Mouse (Mus musculus): ENCODE data around the gene Dhx58. TPM values are rescaled to one million over a fixed set of nuclear protein-coding genes. Genes with fewer than 3 reads are reported as not detected.

The Dhx58 gene
- polyA plus RNA-seq, 1 experiment from 2014 or later, result 1.5 TPM

- under 1% methylated on average over 13 of the region's 13 CpGs for WGBS
Measured at GRCm38 (mm10) chr11:100737105-100737733, 33.1 kb upstream of the Dhx58 start.

GRCm38 (mm10) chr11:100736746-100737080, 32.6 kb upstream of the Dhx58 start:
- ATAC-seq (replicated peaks; ENCODE audit: insufficient number of reproducible peaks, insufficient read depth, low FRiP score, low read depth), result no peak
- H3K27ac ChIP-seq, result 0 out of 2 replicates have a peak overlapping the region, but pooled peaks have one; percentile 75

More at GRCm38 (mm10) chr11:100737105-100737733, 33.1 kb upstream of the Dhx58 start:
- Histone ChIP-seq H3K27ac (peak overlapping the region; percentile 75), H3K9me3 (replicated peaks) (no peaks in the 10 kb centered on the region), H3K4me2 (peak overlapping the region; percentile 86), H3K27me3 (0 out of 2 replicates have a peak, but pooled peaks cover 5% of the 10 kb centered on the region), H3K4me1 (replicated peaks) (peaks cover 31% of the 10 kb centered on the region), H3K36me3 (no peaks in the 10 kb centered on the region; the same call in 1 of the 2 replicates), H3K9ac (peak overlapping the region; percentile 97), H3K4me3 (peak overlapping the region; percentile 98)
- no peak for ATAC-seq (replicated peaks; ENCODE audit: insufficient number of reproducible peaks, insufficient read depth, low FRiP score, low read depth)

GRCm38 (mm10) chr11:100735954-100736745, 32.1 kb upstream of the Dhx58 start:
- H3K27me3 ChIP-seq, result 0 out of 2 replicates have a peak, but pooled peaks cover 5% of the 10 kb centered on the region
- peaks cover 31% of the 10 kb centered on the region for H3K4me1 ChIP-seq (replicated peaks)
- peak overlapping the region; percentile 97 for H3K9ac ChIP-seq
- peak overlapping the region; percentile 38; the same call in 1 of the 2 replicates for H3K27ac ChIP-seq
- peak overlapping the region; percentile 98 for H3K4me3 ChIP-seq
- H3K4me2 ChIP-seq, result peak overlapping the region; percentile 86
- no peaks in the 10 kb centered on the region for H3K9me3 ChIP-seq (replicated peaks)
- ATAC-seq (replicated peaks; ENCODE audit: insufficient number of reproducible peaks, insufficient read depth, low FRiP score, low read depth), result no peak
- no peaks in the 10 kb centered on the region; the same call in 1 of the 2 replicates for H3K36me3 ChIP-seq
- 61% methylated on average over 14 of the region's 14 CpGs for WGBS

More at GRCm38 (mm10) chr11:100736746-100737080, 32.6 kb upstream of the Dhx58 start:
- Histone ChIP-seq H3K27me3 (0 out of 2 replicates have a peak, but pooled peaks cover 5% of the 10 kb centered on the region), H3K4me2 (peak overlapping the region; percentile 86), H3K9me3 (replicated peaks) (no peaks in the 10 kb centered on the region), H3K4me3 (peak overlapping the region; percentile 98), H3K9ac (peak overlapping the region; percentile 97; the same call in 1 of the 2 replicates), H3K4me1 (replicated peaks) (peaks cover 31% of the 10 kb centered on the region), H3K36me3 (no peaks in the 10 kb centered on the region; the same call in 1 of the 2 replicates)
- WGBS, result 70% methylated on average over 4 of the region's 4 CpGs

- Histone ChIP-seq H3K9ac (peak overlapping the region; percentile 97; the same call in 1 of the 2 replicates), H3K4me1 (replicated peaks) (peaks cover 31% of the 10 kb centered on the region), H3K27me3 (0 out of 2 replicates have a peak, but pooled peaks cover 3% of the 10 kb centered on the region), H3K36me3 (no peaks in the 10 kb centered on the region; the same call in 1 of the 2 replicates), H3K4me2 (peak overlapping the region; percentile 86), H3K9me3 (replicated peaks) (no peaks in the 10 kb centered on the region), H3K27ac (peak overlapping the region; percentile 28; the same call in 1 of the 2 replicates), H3K4me3 (peak overlapping the region; percentile 98)
- no peak for ATAC-seq (replicated peaks; ENCODE audit: insufficient number of reproducible peaks, insufficient read depth, low FRiP score, low read depth)
- WGBS, result 86% methylated on average over 9 of the region's 9 CpGs
Measured at GRCm38 (mm10) chr11:100735134-100735865, 31.2 kb upstream of the Dhx58 start.

GRCm38 (mm10) chr11:100730477-100731205, 26.6 kb upstream of the Dhx58 start:
- 79% methylated on average over 6 of the region's 6 CpGs for WGBS
- ATAC-seq (replicated peaks; ENCODE audit: insufficient number of reproducible peaks, insufficient read depth, low FRiP score, low read depth), result no peak
- Histone ChIP-seq H3K27me3 (no peaks in the 10 kb centered on the region), H3K36me3 (peaks cover 7% of the 10 kb centered on the region; the same call in 1 of the 2 replicates), H3K4me1 (replicated peaks) (peaks cover 9% of the 10 kb centered on the region), H3K9me3 (replicated peaks) (no peaks in the 10 kb centered on the region), H3K4me2 (no peak overlapping the region), H3K9ac (no peak overlapping the region), H3K27ac (no peak overlapping the region), H3K4me3 (no peak overlapping the region)

- Histone ChIP-seq H3K4me2 (no peak overlapping the region), H3K9ac (no peak overlapping the region), H3K36me3 (peaks cover 7% of the 10 kb centered on the region; the same call in 1 of the 2 replicates), H3K4me3 (no peak overlapping the region), H3K9me3 (replicated peaks) (no peaks in the 10 kb centered on the region), H3K4me1 (replicated peaks) (peaks cover 9% of the 10 kb centered on the region), H3K27ac (no peak overlapping the region), H3K27me3 (no peaks in the 10 kb centered on the region)
- 74% methylated on average over 4 of the region's 4 CpGs for WGBS
- no peak for ATAC-seq (replicated peaks; ENCODE audit: insufficient number of reproducible peaks, insufficient read depth, low FRiP score, low read depth)
Measured at GRCm38 (mm10) chr11:100729976-100730375, 25.9 kb upstream of the Dhx58 start.

GRCm38 (mm10) chr11:100728601-100729000, 24.5 kb upstream of the Dhx58 start:
- ATAC-seq (replicated peaks; ENCODE audit: insufficient number of reproducible peaks, insufficient read depth, low FRiP score, low read depth), result no peak
- peaks cover 18% of the 10 kb centered on the region for H3K4me1 ChIP-seq (replicated peaks)
- H3K27me3 ChIP-seq, result no peaks in the 10 kb centered on the region
- H3K9ac ChIP-seq, result no peak overlapping the region
- H3K27ac ChIP-seq, result no peak overlapping the region
- H3K4me2 ChIP-seq, result no peak overlapping the region
- no peak overlapping the region for H3K4me3 ChIP-seq
- H3K9me3 ChIP-seq (replicated peaks), result no peaks in the 10 kb centered on the region
- H3K36me3 ChIP-seq, result peaks cover 7% of the 10 kb centered on the region; the same call in 1 of the 2 replicates
- WGBS, result 79% methylated on average over 6 of the region's 6 CpGs

- WGBS, result 87% methylated on average over 3 of the region's 3 CpGs
- no peak overlapping the region for H3K4me2 ChIP-seq
- ATAC-seq (replicated peaks; ENCODE audit: insufficient number of reproducible peaks, insufficient read depth, low FRiP score, low read depth), result no peak
Measured at GRCm38 (mm10) chr11:100727201-100727600, 23.1 kb upstream of the Dhx58 start.

DNA sequence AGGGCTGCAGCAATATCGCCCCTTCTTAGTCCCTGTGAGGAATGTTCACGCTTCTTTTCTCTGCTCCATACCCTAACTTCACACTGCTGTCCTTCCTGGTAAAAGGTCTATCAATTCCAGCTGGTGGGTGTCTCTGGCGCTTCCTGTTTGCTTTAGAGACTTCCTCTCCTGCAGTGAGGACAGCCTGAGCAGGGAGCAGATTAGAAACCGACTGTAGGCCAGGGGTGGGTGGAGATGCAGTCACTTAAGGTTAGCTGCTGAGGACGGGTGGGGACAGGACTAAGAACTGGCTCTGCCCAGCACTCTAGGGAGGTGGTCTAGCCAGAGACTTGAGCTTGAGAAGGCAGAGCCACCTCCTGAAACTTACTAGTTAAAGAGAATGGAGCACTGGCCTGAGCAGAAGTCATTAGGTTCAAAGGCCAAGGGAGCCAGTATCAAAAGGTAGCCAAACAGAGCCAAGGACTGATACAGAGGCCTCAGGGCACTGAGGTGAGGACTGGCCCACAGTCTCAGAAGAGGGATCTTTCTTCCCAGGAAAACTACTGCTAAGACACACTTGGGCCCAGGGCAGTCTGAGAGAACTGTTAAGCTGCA, 20.9 kb upstream of the Dhx58 start:
- Histone ChIP-seq H3K9ac (peak overlapping the region; percentile 17; the same call in 1 of the 2 replicates), H3K36me3 (peaks cover 7% of the 10 kb centered on the region; the same call in 1 of the 2 replicates), H3K4me2 (0 out of 2 replicates have a peak overlapping the region, but pooled peaks have one; percentile 2), H3K27ac (peak overlapping the region; percentile 68), H3K4me3 (no peak overlapping the region), H3K27me3 (no peaks in the 10 kb centered on the region), H3K9me3 (replicated peaks) (no peaks in the 10 kb centered on the region), H3K4me1 (replicated peaks) (peaks cover 49% of the 10 kb centered on the region)
- no peak for ATAC-seq (replicated peaks; ENCODE audit: insufficient number of reproducible peaks, insufficient read depth, low FRiP score, low read depth)
- 28% methylated on average over 5 of the region's 5 CpGs for WGBS

More at GRCm38 (mm10) chr11:100727201-100727600, 23.1 kb upstream of the Dhx58 start:
- Histone ChIP-seq H3K9ac (no peak overlapping the region), H3K4me1 (replicated peaks) (peaks cover 28% of the 10 kb centered on the region), H3K4me3 (no peak overlapping the region), H3K36me3 (peaks cover 7% of the 10 kb centered on the region; the same call in 1 of the 2 replicates), H3K27me3 (no peaks in the 10 kb centered on the region), H3K27ac (no peak overlapping the region), H3K9me3 (replicated peaks) (no peaks in the 10 kb centered on the region)

DNA sequence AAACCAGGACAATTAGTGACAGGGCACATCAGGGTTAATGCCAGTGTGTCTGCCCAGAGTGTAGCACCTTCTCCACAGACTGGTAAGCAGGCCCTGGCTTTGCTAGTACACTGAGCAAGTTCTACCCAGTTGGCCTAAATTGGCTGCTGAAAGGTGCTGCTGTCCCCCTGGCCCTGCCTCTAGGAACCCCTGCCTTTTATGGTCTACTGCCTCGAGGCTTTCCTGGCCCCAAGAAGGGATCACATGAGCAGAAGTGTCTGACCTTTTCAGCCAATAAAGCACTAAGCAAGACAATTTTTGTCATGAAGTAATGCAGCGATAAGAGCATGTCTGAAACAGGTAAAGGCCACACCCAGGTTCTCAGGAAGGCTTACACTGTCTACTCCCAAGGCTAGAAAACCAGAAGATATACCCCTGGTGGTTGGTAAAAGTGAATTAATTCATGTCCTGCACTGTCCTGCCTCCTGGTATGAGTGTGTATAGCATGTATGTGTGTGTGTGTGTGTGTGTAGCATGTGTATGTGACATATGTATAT, 18.5 kb upstream of the Dhx58 start:
- Histone ChIP-seq H3K9me3 (replicated peaks) (no peaks in the 10 kb centered on the region), H3K4me3 (no peak overlapping the region), H3K4me1 (replicated peaks) (peaks cover 62% of the 10 kb centered on the region), H3K4me2 (peak overlapping the region; percentile 19), H3K27me3 (no peaks in the 10 kb centered on the region), H3K9ac (no peak overlapping the region), H3K36me3 (peaks cover 18% of the 10 kb centered on the region), H3K27ac (peak overlapping the region; percentile 82)
- ATAC-seq (replicated peaks; ENCODE audit: insufficient number of reproducible peaks, insufficient read depth, low FRiP score, low read depth), result no peak
- WGBS, result 40% methylated on average over 2 of the region's 2 CpGs

Data from heart, embryonic 15.5 days (tissue).